Mouse (Mus musculus) heart, embryonic 16.5 days (tissue): ENCODE results near the gene Plin3. TPM values are rescaled to one million over a fixed set of nuclear protein-coding genes. Genes with fewer than 3 reads are reported as not detected.

ENCODE experiments used
- microRNA counts: library from miRNA; unstranded; fragments of <30 nt; microRNA quantifications from one replicate; lab custom pipeline; 2016
- microRNA-seq: library from miRNA; unstranded; fragments of <30 nt; microRNA quantifications from one replicate; pipeline ENCODE4, GENCODE M21; 2017
- polyA plus RNA-seq: library from polyadenylated mRNA; unstranded; fragments of >200 nt; fragmentation: Nextera tagmentation; extraction: Ambion mirVana; gene quantifications from 2 replicates; pipeline ENCODE4 v1.2.1, GENCODE M21; 2015

Gene Plin3
- polyA plus RNA-seq, 1 experiment from 2014 or later = 89.4 TPM

MicroRNAs encoded within 50 kb of the gene (microRNA counts, 519-probe panel; counts per million panel counts)
- 2,259 counts per million, percentile 43 among the panel's probes with 10 or more counts for microRNA mmu-miR-7b (lab: Ali Mortazavi, UCI)

Small RNA genes within 50 kb of the gene (microRNA-seq; reads per million reads assigned to microRNA genes)
- 12.6 reads per million, percentile 30 among the genes with 10 or more reads in this experiment for gene Mir7b

Other genes starting within 250 kb of the Plin3 start
- gene Ubxn6, start 217.8 kb downstream of the Plin3 start, polyA plus RNA-seq = 44.9 and 46.2 TPM in 2 replicates
- gene Hdgfl2, start 213.2 kb downstream of the Plin3 start, polyA plus RNA-seq = 82.7 and 88.3 TPM in 2 replicates
- 1.7 TPM in 2 replicates for gene Plin4, start 183.1 kb downstream of the Plin3 start, polyA plus RNA-seq
- 1.6 and 2.7 TPM in 2 replicates for gene Plin5, start 175.3 kb downstream of the Plin3 start, polyA plus RNA-seq
- 2.0 and 2.4 TPM in 2 replicates for gene Lrg1, start 170.9 kb downstream of the Plin3 start, polyA plus RNA-seq
- gene Sema6b, start 152.5 kb downstream of the Plin3 start, polyA plus RNA-seq = 0.70 and 1.2 TPM in 2 replicates
- gene Tnfaip8l1, start 130.4 kb downstream of the Plin3 start, polyA plus RNA-seq = 8.2 and 9.0 TPM in 2 replicates
- 69.9 and 75.1 TPM in 2 replicates for gene Mydgf, start 109.0 kb downstream of the Plin3 start, polyA plus RNA-seq
- 23.4 and 26.4 TPM in 2 replicates for gene Dpp9, start 74.0 kb downstream of the Plin3 start, polyA plus RNA-seq
- gene Fem1a, start 36.1 kb downstream of the Plin3 start, polyA plus RNA-seq = 25.6 and 26.9 TPM in 2 replicates
- gene Ticam1, start 16.1 kb downstream of the Plin3 start, polyA plus RNA-seq = 7.6 and 8.6 TPM in 2 replicates
- 0.21 TPM in 1 of 2 replicates, not detected in the other for gene Arrdc5, start 7.4 kb upstream of the Plin3 start, polyA plus RNA-seq
- 76.6 and 94.0 TPM in 2 replicates for gene Uhrf1, start 10.4 kb upstream of the Plin3 start, polyA plus RNA-seq
- gene Kdm4b, start 33.2 kb upstream of the Plin3 start, polyA plus RNA-seq = 23.8 and 33.0 TPM in 2 replicates
- 33.9 and 39.7 TPM in 2 replicates for gene Ptprs, start 183.6 kb upstream of the Plin3 start, polyA plus RNA-seq
- gene Znrf4, start 219.6 kb upstream of the Plin3 start, polyA plus RNA-seq = not detected in 2 replicates